ENCODE assay signal across 12 mouse cellular contexts in genomic region chr8:125174237-125174636, GRCm38 (mm10).
DNase-seq lines count a peak whose midpoint lies in the region; ATAC-seq and TF ChIP-seq lines count a peak whose summit lies in the region.
"Had no signal": no experiment of that assay in that cellular context is flagged by ENCODE, and none has a peak within 500 bp of the region (broad histone marks: within the 10 kb centered on the region; RNA-seq: fewer than 3 reads in every experiment).

No protein-coding gene starts in this region.

- H3K9ac ChIP-seq in heart, embryonic 11.5 days (ENCODE audit: low read depth, low read length), result 0 out of 2 replicates have a peak overlapping the region, but pooled peaks have one; percentile 22
- no peak overlapping the region for H3K9ac ChIP-seq in lung, embryonic 15.5 days
- H3K9ac ChIP-seq in forebrain, postnatal 0 days, result no peak overlapping the region
- no peak overlapping the region for H3K9ac ChIP-seq in hindbrain, embryonic 13.5 days
- H3K9ac ChIP-seq: limb, embryonic 12.5 days; midbrain, embryonic 13.5 days had no signal

- no peaks in the 10 kb centered on the region for H3K36me3 ChIP-seq in heart, embryonic 11.5 days (ENCODE audit: control insufficient read depth, insufficient read depth, low read length)
- H3K36me3 ChIP-seq in lung, embryonic 15.5 days, result no peaks in the 10 kb centered on the region
- H3K36me3 ChIP-seq in forebrain, postnatal 0 days (ENCODE audit: insufficient read depth), result no peaks in the 10 kb centered on the region
- H3K36me3 ChIP-seq in hindbrain, embryonic 13.5 days, result no peaks in the 10 kb centered on the region
- H3K36me3 ChIP-seq: limb, embryonic 12.5 days; midbrain, embryonic 13.5 days had no signal

- 58% methylated on average over 7 of the region's 7 CpGs for WGBS in heart, embryonic 11.5 days (ENCODE audit: insufficient replicate concordance)
- 38% methylated on average over 7 of the region's 7 CpGs for WGBS in lung, embryonic 15.5 days
- 66% methylated on average over 7 of the region's 7 CpGs for WGBS in forebrain, postnatal 0 days
- 85% methylated on average over 7 of the region's 7 CpGs for WGBS in hindbrain, embryonic 13.5 days

- H3K4me3 ChIP-seq in heart, embryonic 11.5 days (ENCODE audit: low read depth, low read length), result no peak overlapping the region
- H3K4me3 ChIP-seq in lung, embryonic 15.5 days, result no peak overlapping the region
- H3K4me3 ChIP-seq in forebrain, postnatal 0 days (ENCODE audit: low read depth, low read length), result no peak overlapping the region
- H3K4me3 ChIP-seq in hindbrain, embryonic 13.5 days, result no peak overlapping the region
- H3K4me3 ChIP-seq: limb, embryonic 12.5 days; midbrain, embryonic 13.5 days had no signal

- ATAC-seq in heart, embryonic 11.5 days (replicated peaks; ENCODE audit: insufficient number of reproducible peaks, low FRiP score, low TSS enrichment), result no peak
- ATAC-seq in lung, embryonic 15.5 days (ENCODE audit: borderline replicate concordance, extremely low read depth, low FRiP score, low TSS enrichment), result no peak
- ATAC-seq in forebrain, postnatal 0 days, result no peak
- ATAC-seq in hindbrain, embryonic 13.5 days (ENCODE audit: low FRiP score), result no peak
- ATAC-seq: midbrain, embryonic 13.5 days had no signal

- H3K27me3 ChIP-seq in heart, embryonic 11.5 days (ENCODE audit: control insufficient read depth, insufficient read depth, low read length), result no peaks in the 10 kb centered on the region
- H3K27me3 ChIP-seq in lung, embryonic 15.5 days, result no peaks in the 10 kb centered on the region
- H3K27me3 ChIP-seq in forebrain, postnatal 0 days (ENCODE audit: insufficient read depth, low read length), result no peaks in the 10 kb centered on the region
- peaks cover 3% of the 10 kb centered on the region; the same call in 1 of the 2 replicates for H3K27me3 ChIP-seq in hindbrain, embryonic 13.5 days

- peak; percentile 28 for DNase-seq in kidney, adult 11 months
- DNase-seq in kidney, adult 18-20 months, result no peak
- DNase-seq in adrenal gland, adult (ENCODE audit: inconsistent age in 2 of 2, low spot score in 1 of 2), result peak; percentile 57 to 83
- DNase-seq in c-Kit-positive CD71-positive TER-119-positive erythroid progenitor cells, embryonic 14.5 days (ENCODE audit: low spot score), result no peak
- no peak for DNase-seq in forebrain, postnatal 0 days
- DNase-seq: B cell, adult 2 months; cerebellum, adult 11 months had no signal

- peaks cover 11% of the 10 kb centered on the region for H3K4me1 ChIP-seq in heart, embryonic 11.5 days (ENCODE audit: control insufficient read depth, insufficient read depth, low read length)
- H3K4me1 ChIP-seq in lung, embryonic 15.5 days, result peaks cover 23% of the 10 kb centered on the region
- no peaks in the 10 kb centered on the region for H3K4me1 ChIP-seq in forebrain, postnatal 0 days (ENCODE audit: insufficient read depth)
- H3K4me1 ChIP-seq in hindbrain, embryonic 13.5 days (replicated peaks), result peaks cover 22% of the 10 kb centered on the region

- H3K4me2 ChIP-seq in heart, embryonic 11.5 days, result no peak overlapping the region
- H3K4me2 ChIP-seq in lung, embryonic 15.5 days, result peak overlapping the region; percentile 10; the same call in 1 of the 2 replicates
- H3K4me2 ChIP-seq in forebrain, postnatal 0 days (ENCODE audit: low read depth), result no peak overlapping the region
- no peak overlapping the region for H3K4me2 ChIP-seq in hindbrain, embryonic 13.5 days
- H3K4me2 ChIP-seq: limb, embryonic 12.5 days; midbrain, embryonic 13.5 days had no signal

- H3K9me3 ChIP-seq in heart, embryonic 11.5 days (replicated peaks; ENCODE audit: control insufficient read depth, low read length), result no peaks in the 10 kb centered on the region; the same call in 1 of the 2 replicates
- H3K9me3 ChIP-seq in lung, embryonic 15.5 days, result no peaks in the 10 kb centered on the region
- no peaks in the 10 kb centered on the region for H3K9me3 ChIP-seq in forebrain, postnatal 0 days (ENCODE audit: low read length)
- no peaks in the 10 kb centered on the region for H3K9me3 ChIP-seq in hindbrain, embryonic 13.5 days
- H3K9me3 ChIP-seq: limb, embryonic 12.5 days; midbrain, embryonic 13.5 days had no signal

- H3K27ac ChIP-seq in heart, embryonic 11.5 days (ENCODE audit: low read depth, low read length), result peak overlapping the region; percentile 83
- peak overlapping the region; percentile 65 for H3K27ac ChIP-seq in lung, embryonic 15.5 days
- no peak overlapping the region for H3K27ac ChIP-seq in forebrain, postnatal 0 days (ENCODE audit: low read depth, low read length)
- no peak overlapping the region for H3K27ac ChIP-seq in hindbrain, embryonic 13.5 days
- H3K27ac ChIP-seq: limb, embryonic 12.5 days; midbrain, embryonic 13.5 days had no signal

- TF ChIP-seq CTCF in forebrain, postnatal 0 days (IDR thresholded peaks at IDR 0.05; ENCODE audit: low read depth), result no peak

Comparison
In these comparisons a context has a peak if more than half of its experiments do, and no peak if none do; other contexts are left out.
1. DNase-seq: peak in kidney, adult 11 months (single experiment) and adrenal gland, adult (2 of 2); none in kidney, adult 18-20 months (single experiment), c-Kit-positive CD71-positive TER-119-positive erythroid progenitor cells, embryonic 14.5 days (single experiment) and forebrain, postnatal 0 days (single experiment).
2. H3K27ac ChIP-seq: peak in heart, embryonic 11.5 days (single experiment) and lung, embryonic 15.5 days (single experiment); none in forebrain, postnatal 0 days (single experiment) and hindbrain, embryonic 13.5 days (single experiment).